10 mouse cellular contexts compared by ENCODE assay signal in genomic region chr13:47576516-47576915, GRCm38 (mm10).
DNase-seq lines count a peak whose midpoint lies in the region; ATAC-seq and TF ChIP-seq lines count a peak whose summit lies in the region.
"Had no signal": no experiment of that assay in that cellular context is flagged by ENCODE, and none has a peak within 500 bp of the region (broad histone marks: within the 10 kb centered on the region; RNA-seq: fewer than 3 reads in every experiment).

No protein-coding gene starts in this region.

- H3K9me3 ChIP-seq in G1E (replicated peaks) = peaks cover 32% of the 10 kb centered on the region
- H3K9me3 ChIP-seq: liver, embryonic 13.5 days had no signal

- no peak overlapping the region for H3K4me3 ChIP-seq in G1E (ENCODE audit: low read depth, low read length)
- H3K4me3 ChIP-seq: liver, embryonic 13.5 days had no signal

- H3K36me3 ChIP-seq in G1E (replicated peaks) = no peaks in the 10 kb centered on the region
- H3K36me3 ChIP-seq: liver, embryonic 13.5 days had no signal

- 0 out of 2 replicates have a peak, but pooled peaks have one; percentile 19 for TF ChIP-seq CTCF in G1E (IDR thresholded peaks at IDR 0.05; ENCODE audit: low read depth, low read length)

- H3K27me3 ChIP-seq in G1E (ENCODE audit: insufficient read depth, low read length) = no peaks in the 10 kb centered on the region
- H3K27me3 ChIP-seq: liver, embryonic 13.5 days had no signal

- DNase-seq in adrenal gland, postnatal 14 days = peak; percentile 10
- DNase-seq in adrenal gland, postnatal 25 days = no peak
- DNase-seq in kidney, adult 9 months = peak; percentile 19
- DNase-seq in kidney, postnatal 14 days = no peak
- DNase-seq in G1E (ENCODE audit: low spot score) = no peak
- peak; percentile 24 to 27 for DNase-seq in kidney, postnatal 4 days
- DNase-seq in left cerebral cortex, postnatal 10 days (ENCODE audit: extremely low spot score in 1 of 2, low spot score in 2 of 2) = no peak
- DNase-seq: gastrocnemius, postnatal 25 days; liver, embryonic 13.5 days had no signal

- H3K4me1 ChIP-seq in G1E (ENCODE audit: insufficient read depth, low read depth, low read length) = no peaks in the 10 kb centered on the region
- H3K4me1 ChIP-seq: liver, embryonic 13.5 days had no signal

- intact Hi-C loops in left cerebral cortex, postnatal 10 days (cut with DNase I) = no loop called here

- no peak for ATAC-seq in G1E (ENCODE audit: extremely low read depth, insufficient number of reproducible peaks, low FRiP score, poor library complexity, severe bottlenecking)
- ATAC-seq in monocyte, adult 5-6 weeks (replicated peaks; ENCODE audit: insufficient number of reproducible peaks, low FRiP score, low TSS enrichment, poor library complexity, severe bottlenecking) = no peak

Comparison
In these comparisons a context has a peak if more than half of its experiments do, and no peak if none do; other contexts are left out.
1. DNase-seq: peak in adrenal gland, postnatal 14 days (single experiment), kidney, adult 9 months (single experiment) and kidney, postnatal 4 days (2 of 2); none in adrenal gland, postnatal 25 days (single experiment), kidney, postnatal 14 days (single experiment), G1E (single experiment) and left cerebral cortex, postnatal 10 days (0 of 2).